Mouse (Mus musculus) NIH3T3 (cell line): ENCODE measurements around the gene March4.

ENCODE experiments used
- DNase-seq: peaks from one replicate; pipeline ENCODE4 v3.0.0-alpha.2; 2012; ENCODE audit warnings: low read depth

March4 gene

DNA sequence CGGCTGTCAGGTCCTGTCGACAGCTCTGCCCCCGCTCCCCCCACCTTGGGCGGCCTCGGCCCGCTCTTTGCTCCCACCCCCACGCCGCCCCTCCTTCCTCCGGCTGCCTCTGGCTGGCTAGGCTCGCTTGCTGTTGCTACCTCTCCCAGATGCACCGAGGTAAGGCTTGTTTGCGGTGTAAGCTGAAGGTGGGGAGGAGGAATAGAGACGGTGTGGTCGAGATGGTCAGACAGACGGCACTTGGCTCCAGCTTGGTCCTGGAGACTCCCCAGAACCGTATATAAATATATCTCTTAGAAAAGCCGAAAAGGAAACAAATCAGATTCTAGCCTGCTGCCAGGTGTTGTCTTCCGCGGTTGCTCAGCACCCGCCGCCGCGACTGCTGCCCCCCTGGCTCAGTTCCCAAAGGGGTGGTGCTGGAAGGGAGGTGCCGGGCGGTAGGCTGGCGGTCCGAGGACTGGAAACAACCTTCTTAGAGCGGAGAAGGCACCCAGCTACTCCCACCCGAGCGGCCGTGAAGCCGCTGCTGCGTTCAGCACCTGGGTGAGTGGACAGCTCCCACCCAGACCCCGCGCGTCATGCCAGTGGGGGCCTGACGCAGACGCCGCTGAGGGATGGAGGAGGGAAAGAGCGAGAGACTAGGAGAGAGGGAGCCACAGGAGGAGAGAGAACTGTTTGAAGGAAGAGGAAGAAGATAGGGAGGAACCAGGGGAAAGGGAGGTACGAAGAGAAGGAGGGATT lies at the start of gene March4:
March4 (minus strand) TSS at position 320 of the 741 bp plus-strand sequence.
- peak; percentile 59 for DNase-seq

DNA sequence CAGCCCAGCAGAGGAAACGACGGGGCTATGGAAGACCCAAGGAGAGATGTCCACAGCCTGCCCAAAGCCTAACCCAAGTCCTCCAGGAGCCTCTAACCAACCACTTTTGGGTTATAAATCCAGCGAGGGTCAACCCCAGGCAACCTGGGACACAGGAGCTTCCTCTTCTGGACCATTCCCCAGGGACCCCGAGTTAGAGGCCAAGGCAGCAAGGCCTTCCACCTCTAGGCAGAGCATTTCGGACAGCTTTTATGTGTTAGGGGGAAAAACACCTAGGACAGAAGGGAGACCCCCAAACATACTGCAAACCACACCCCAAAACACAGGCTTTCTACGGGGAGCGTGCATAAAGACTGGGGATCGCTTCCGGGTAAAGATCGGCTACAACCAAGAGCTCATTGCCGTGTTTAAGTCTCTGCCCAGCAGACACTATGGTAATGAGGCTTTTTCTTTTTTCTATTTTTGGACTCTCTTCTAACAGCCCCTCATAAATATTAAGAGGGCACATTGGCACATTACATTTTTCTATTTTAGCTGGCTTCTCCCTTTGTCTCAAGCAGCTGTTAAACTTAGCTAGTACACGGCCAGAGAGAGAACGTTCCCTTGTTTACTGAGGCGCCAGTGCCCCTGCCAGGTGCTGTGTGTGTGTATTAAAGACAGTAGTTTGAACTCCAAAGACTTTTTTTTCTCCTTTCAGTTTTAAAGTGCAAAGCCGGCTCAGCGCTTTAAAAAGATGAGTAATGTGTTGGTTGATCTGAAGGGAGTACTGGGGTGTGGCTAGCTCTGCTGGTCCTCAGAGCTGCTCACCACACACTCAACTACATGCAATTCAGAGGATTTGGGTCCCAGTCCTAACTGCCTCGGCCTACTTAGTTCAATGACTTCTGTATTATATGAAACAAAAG lies 49.5 kb upstream of the March4 start:
- DNase-seq: no peak

DNA sequence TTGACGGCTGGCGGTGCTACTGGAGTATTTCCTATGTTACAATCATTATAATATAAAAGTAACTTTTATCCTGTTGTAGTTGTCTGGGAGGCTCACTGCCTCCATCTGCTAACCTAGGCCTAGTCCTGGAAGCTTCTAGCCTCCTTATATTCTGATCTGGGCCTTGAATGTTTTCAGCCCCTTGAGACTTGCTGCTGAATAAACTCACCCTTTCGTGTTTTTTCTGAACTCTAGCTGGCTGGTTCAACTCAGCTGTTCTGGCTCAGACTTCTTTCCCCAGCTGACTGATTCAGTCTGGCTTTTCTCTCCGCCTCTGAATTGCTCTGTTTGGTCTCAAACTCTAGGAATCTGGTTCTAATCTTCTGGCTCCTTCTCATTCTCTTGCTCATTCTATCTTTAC lies 47.2 kb upstream of the March4 start:
- DNase-seq: peak; percentile 55

DNA sequence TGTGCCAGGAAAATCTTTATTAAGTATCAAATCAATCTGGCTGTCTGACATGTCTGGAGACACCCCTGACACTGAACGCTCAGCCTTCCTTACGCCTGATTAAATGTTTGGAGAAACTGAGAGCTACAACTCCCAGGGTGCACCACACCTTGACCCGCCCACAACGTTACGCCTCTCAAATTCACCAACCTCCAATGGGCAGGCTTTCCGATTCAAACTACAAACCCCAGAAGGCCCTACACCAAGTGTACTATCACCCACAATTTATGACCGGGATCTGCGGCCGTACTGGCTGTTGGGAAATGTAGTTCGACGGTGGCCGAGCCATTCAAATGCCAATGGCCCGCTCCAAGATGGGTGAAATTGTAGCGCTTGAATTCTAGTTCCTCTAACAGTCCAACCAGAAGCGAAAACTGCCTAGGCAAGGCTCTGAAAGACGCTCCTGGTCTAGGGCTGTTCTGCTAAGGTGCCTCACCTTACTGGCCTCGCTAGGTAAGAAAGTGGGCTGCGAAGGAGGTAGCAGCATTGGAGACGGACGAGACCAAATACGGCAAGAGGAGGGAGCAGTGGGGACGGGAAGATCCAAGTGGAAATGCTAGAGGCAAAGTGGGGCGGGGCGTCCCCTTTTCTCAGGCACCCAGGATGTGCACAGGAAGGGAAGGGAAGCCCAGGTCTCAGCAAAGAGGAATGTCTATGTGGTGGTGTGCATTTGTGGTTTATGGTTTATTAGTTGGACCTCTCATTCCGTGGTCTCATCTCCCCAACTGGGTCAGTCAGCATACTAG lies 46.4 kb upstream of the March4 start, which contains the start of gene Smarcal1:
Smarcal1 (plus strand) TSS at position 305 of the 785 bp plus-strand sequence.
- peak; percentile 97 for DNase-seq

DNA sequence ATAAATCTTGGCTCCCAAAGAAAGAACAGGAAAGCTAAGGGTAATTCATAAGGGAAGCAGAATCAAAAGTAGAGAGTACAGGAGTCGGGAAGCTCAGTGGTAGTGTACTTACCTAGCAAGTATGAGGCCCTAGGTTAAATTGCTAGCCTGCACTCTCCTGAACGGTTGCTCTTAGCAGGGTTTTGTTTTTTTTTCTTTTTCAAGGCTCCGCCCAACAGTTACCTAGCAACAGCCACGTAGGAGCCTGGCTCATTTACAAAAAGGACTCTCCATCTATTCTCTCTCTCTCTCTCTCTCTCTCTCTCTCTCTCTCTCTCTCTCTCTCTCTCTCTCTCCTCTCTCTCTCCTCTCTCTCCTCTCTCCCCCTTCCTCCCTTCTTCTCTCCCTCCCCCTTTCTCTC lies 42.1 kb upstream of the March4 start:
- DNase-seq: peak; percentile 41

DNA sequence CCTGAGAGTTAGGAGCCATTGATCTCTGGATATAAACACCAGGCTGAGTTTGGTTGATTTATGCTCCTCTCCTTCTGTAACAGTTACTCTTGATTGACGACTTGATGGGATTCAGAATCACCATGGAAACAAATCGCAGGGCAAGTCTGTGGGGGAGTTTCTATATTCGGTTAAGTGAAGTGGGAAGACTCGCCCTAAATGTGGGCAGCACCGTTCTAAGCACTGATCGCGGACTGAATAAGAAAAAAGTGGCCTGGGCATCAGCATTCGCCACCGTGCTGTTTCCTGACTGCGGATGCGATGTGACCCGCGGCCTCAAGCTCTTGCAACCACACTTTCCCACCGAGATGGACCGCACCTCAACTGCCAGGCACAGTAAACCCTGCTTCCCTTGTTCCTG lies 41.6 kb upstream of the March4 start:
- DNase-seq: no peak

DNA sequence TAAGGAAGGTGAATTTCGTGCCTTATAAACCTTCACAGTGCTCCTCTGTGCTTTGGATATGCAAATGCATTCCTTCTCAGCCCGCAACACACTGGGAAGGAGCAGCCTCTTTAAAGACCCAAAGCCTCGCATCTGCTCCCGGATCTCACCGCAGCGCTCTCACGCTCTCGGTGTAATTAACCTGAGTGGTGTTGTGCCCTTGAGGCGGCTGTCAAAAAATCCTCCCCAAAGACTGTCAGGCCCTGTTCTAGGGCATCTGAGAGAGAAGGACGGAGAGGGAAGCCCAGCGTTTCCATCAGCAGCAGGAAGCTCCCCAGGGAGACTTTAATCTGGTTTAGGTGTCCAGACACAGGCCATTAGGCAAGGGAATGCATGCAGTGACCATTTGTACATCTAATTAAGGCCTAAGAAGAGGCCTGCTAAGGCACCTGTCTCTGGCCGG lies 40.8 kb upstream of the March4 start:
- DNase-seq: no peak

DNA sequence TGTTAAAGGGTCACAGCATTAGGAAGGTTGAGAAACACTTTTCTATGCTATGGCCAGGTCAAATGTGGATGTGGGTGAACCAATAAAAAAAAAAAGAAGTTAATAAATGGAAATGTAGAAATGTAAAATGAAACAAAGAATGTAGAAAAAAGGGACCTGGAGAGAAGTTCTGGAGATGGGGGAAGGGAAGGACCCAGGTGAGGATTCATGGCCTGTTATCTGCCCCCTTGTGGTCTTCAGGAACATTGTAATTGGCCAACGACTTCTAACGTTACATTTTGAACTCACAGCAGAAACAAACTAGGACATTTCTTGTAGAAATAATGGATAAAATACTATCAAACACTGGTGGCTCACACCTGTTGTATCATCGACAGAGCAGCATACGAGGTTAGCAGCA lies 38.4 kb upstream of the March4 start:
- peak; percentile 47 for DNase-seq

DNA sequence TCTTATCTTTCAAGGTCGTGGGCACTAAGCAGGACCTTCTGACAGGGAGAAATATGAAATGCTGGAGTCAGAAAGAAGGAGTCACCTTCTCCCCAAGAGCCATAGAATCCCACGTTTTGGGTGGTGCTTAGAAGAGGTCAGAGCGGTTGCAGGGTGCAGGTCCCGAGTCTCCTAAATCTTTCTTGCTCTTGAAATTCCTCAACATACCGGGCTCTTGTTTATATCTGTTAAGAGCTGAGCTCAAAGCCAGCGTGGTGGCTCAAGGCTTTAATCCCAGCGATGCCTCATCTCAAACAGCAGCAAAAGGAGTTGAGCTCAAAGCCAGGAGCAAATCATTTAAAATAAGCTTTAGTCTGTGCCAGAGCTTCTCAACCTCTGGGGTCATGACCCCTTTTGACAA lies 37.9 kb upstream of the March4 start:
- DNase-seq: no peak

DNA sequence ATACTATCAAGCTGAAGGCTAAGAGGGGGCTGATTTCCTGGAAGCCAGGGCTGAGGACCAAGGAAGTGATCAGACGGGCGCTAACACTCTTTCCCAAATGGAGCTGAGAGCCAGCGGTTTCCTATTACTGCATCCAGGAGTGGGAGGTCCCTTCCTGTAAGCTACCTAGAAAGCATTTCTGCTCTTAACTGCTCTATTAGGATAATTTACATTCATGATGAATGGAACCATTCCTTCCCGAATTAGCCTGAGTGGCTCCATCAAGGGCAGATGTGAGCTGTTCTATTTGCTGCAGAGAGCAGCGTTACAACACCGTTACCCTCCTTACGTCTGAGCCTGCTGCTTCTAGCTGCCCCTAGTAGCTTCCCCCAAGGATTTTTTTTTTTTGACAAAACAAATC lies 37.3 kb upstream of the March4 start:
- DNase-seq: no peak

DNA sequence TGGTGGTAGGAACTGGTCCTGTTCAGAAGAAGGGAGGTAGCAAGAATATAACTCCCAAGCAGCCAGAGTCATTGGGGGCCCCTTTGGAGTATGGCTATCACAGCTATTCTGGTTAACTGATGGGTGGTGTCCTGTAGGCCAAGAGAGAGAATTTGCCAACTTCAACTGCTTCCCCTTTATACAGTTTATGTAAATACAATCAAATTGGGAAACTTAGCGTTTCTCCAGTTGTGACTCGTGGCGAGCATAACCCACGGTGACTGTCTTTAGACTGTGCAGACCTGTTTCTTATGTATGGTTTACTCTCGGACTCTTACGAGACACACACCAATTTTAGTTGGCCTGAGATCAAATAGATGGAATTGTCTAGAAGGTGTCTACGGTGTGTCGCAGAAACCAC lies 32.0 kb upstream of the March4 start:
- DNase-seq: no peak

DNA sequence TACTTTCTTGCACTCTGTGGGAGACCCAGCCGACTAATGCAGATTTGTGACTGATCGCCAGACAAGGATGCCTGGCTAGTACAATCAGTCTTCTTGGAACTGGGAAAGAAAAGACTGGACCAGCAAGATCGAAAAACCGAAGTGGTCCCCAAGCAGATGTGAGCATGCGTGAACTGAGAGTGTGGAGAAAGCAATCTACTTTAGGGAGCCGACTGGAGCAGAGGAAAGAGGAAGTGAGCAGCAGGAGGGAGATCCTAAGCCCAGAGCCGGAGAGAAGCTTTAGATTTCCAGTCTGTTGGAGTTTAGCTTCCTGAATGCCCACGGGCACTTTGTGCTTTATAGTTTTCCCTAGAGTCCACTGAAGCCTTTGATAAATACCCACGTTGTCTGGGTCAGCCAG lies 30.3 kb upstream of the March4 start:
- no peak for DNase-seq

DNA sequence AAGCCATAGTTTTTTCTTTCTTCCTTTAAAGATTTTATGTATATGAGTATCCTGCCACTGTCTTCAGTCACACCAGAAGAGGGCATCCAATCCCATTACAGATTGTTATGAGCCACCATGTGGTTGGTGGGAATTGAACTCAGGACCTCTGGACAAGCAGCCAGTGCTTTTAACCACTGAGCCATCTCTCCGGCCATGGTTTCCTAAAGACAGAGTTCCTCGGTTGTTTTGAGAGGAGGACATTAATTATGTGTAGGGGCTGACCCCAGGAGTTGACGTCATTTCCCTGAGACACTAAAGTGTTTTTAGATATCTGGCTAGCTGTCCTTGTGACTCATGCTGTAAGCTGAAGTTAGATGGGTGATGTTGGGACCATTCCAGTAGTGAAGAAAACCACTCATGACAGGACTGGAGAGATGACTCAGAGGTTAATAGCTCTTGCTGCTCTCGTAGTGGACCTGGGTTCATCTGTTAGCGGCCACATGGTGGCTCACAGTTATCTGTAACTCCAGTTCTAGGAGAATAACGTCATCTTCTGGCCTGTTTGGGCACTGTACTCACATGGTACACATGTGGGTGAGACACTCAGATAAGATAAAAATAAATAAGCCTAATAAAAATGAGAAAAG lies 27.7 kb upstream of the March4 start:
- peak; percentile 92 for DNase-seq

DNA sequence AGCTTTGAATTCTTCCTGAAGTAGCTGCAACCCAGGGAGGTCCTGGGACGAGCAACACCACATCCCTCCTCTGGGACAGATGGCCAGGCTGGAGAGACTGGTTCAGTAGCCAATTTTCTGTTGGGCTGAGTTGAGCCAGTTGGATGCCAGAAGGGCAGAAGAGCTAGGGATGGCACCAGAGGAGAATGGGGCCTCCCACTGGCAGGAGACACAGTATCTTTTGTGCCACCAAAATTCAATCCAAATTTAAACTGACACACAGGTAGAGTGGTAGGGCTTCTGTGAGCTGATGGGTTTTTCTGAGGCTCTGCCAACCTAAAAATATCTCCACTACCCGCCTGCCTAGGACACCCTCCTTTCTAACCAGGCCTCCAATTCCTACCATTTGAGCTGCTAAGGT lies 21.9 kb upstream of the March4 start:
- no peak for DNase-seq

DNA sequence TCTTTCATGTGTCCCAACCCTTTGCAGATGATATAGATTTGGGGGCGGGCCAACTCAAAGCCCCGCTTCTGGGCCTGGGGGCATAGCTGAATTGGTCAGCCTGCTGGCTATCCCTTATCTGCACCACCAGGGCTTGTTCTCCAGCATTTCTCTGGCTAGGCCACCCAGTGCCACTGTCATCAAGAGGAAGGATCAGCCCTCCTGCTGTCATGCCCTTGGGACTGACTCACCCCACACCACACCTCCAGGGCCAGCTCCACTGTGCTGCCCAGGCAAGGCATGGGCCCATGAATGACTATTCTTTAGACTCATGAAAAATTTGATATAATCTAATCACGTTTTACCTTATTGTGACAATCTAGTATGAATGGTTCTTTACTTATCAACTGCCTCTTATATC lies 19.7 kb upstream of the March4 start:
- no peak for DNase-seq

DNA sequence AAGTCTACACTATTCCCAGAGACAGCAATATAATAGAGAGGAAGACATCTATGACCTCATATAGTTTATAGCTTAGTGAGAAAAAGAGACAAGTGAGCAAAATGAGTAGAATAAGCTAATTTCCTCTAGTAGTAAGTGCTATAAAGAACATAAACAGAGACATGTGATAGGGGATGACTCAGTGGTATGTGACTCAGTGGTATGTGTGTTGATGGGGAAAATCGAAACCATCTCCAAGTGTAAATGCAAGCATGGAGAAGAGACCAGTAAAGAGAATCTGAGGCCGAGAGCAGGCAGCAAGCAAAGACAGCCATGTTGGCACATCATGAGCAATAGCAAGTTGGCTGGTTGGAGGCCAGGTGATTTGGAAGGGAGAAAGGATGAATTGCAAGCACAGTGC lies 13.6 kb upstream of the March4 start:
- DNase-seq: peak; percentile 74

DNA sequence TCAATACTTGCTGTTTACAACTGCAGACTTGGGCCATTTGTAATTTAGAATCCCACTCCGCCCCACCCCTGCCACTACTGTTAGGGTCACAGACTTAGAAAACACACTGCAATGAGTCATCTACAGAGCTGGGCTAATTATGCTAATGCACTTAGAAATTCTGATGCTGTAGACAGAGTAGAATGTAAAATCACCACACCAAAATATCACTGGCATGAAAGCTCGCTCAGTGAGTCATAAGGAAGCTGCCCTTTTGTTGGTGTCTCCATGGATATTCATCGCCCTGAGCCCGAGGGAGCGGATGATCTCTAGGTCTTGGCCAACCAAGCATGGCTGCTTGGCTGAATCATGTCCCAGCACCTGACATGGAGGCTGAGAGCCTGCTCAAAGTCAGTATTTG lies 1.5 kb upstream of the March4 start:
- DNase-seq: peak; percentile 81

DNA sequence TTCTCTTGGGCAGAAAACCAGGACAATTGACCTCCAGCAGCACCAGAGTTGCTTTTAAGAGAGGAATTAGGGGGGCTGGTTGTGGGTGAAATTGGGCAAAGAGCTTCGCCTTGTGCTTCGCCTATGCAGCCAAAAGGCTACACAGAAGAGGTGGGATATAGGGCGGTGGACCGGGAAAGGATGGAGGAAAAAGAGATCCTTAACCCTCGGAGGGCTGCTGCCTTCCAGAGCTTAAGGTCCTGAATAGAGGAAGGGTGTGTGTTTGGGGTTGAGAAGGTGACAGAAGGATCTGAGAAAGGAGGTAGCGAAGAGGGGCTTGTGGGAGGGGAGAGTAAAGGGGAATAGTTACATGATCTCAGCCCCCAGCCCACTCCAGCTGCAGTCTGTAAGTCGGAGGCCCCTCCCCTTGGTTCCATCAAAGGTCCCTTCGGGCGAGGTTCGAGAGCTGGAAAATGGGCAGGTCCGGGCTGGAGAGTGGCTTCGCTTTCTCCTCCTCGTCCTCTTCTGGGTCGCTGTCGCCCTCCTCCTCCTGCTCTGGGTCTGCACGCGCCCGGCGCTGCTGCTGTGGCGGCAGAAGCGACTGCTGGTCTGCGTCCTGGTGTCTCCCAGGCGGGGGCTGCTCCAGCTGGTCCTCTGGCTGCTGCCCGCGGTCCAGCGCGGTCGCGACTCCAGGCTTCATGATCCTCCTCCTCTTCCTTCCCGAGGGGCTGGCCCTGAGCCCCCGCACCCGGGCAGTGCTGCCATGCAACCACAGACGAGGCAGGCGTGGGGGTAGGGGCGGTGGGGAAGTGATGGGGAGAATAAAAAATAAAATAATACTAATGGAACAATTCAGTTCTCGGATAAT lies 782 bp downstream of the March4 start:
- DNase-seq: no peak

DNA sequence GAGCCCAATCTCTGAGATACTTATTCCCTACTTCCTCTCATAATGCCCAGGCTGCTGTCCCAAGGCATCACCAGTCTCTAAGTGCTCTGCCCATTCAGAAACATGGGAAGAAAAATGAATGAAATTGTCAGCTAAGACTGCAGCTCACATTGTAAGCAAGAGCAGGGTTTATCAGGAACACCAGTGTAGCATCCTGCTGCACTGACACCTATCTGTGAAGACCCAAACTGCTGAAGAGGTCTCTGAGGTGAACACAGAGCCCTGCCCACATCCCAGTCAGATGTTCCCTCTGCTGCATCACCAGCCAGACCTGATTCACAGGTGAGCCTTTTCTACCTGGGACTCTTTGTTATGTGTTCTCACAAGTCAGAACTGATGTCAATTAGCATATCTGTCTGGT lies 3.3 kb downstream of the March4 start:
- no peak for DNase-seq

DNA sequence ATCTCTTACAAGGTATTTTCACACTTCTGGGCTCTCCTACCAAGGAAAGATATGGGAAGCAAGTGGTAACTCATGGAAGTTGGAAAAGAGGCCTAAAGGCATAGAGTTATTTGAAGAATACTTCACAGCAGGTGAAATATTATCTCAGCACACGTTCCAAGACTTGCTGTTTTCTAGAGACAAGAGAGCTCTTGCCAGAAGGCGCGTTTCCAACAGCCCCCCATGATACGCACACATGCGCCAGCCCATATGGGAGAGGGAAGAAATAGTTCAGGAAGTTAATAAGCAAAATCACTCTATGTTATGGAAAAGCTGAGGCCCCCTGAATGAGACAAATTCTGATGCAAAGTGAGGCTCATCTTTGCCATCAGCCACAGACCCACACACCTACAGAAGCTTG lies 3.8 kb downstream of the March4 start:
- no peak for DNase-seq
